In genomic region chr14:101847520-101847919, GRCm38 (mm10) we compare ENCODE assay signal across 17 mouse cellular contexts.
DNase-seq lines count a peak whose midpoint lies in the region; ATAC-seq and TF ChIP-seq lines count a peak whose summit lies in the region.
"Had no signal": no experiment of that assay in that cellular context is flagged by ENCODE, and none has a peak within 500 bp of the region (broad histone marks: within the 10 kb centered on the region; RNA-seq: fewer than 3 reads in every experiment).

No protein-coding gene starts in this region.

- peak overlapping the region; percentile 10; the same call in 1 of the 2 replicates for H3K4me2 ChIP-seq in heart, embryonic 16.5 days (ENCODE audit: low read depth, low read length)
- H3K4me2 ChIP-seq in intestine, embryonic 16.5 days (ENCODE audit: low read depth, low read length) = no peak overlapping the region
- H3K4me2 ChIP-seq in liver, postnatal 0 days (ENCODE audit: low read depth, low read length) = no peak overlapping the region
- H3K4me2 ChIP-seq in forebrain, embryonic 14.5 days (ENCODE audit: low read length) = no peak overlapping the region
- H3K4me2 ChIP-seq: forebrain, embryonic 13.5 days; kidney, embryonic 15.5 days; midbrain, embryonic 11.5 days had no signal

- 33% methylated on average over 7 of the region's 7 CpGs for WGBS in heart, embryonic 16.5 days
- 63% methylated on average over 7 of the region's 7 CpGs for WGBS in intestine, embryonic 16.5 days
- WGBS in liver, postnatal 0 days (ENCODE audit: insufficient replicate concordance) = 48% methylated on average over 7 of the region's 7 CpGs
- WGBS in forebrain, embryonic 14.5 days = 92% methylated on average over 7 of the region's 7 CpGs

- peak; percentile 59 for ATAC-seq in heart, embryonic 16.5 days (replicated peaks; ENCODE audit: extremely low read depth, insufficient read depth, low FRiP score)
- ATAC-seq in intestine, embryonic 16.5 days = peak; percentile 84
- ATAC-seq in liver, postnatal 0 days = peak; percentile 72
- no peak for ATAC-seq in forebrain, embryonic 14.5 days
- ATAC-seq: forebrain, embryonic 13.5 days; hindbrain, postnatal 0 days had no signal

- H3K9ac ChIP-seq in heart, embryonic 16.5 days (ENCODE audit: low read length) = no peak overlapping the region
- H3K9ac ChIP-seq in intestine, embryonic 16.5 days (ENCODE audit: low read depth, low read length) = no peak overlapping the region
- no peak overlapping the region for H3K9ac ChIP-seq in liver, postnatal 0 days (replicated peaks)
- no peak overlapping the region for H3K9ac ChIP-seq in forebrain, embryonic 14.5 days (ENCODE audit: low read length)
- H3K9ac ChIP-seq: forebrain, embryonic 13.5 days; kidney, embryonic 15.5 days had no signal

- no peak for TF ChIP-seq EP300 in liver, postnatal 0 days (IDR thresholded peaks at IDR 0.05; ENCODE audit: low read depth)

- peaks cover 36% of the 10 kb centered on the region for H3K4me1 ChIP-seq in heart, embryonic 16.5 days (ENCODE audit: control insufficient read depth, insufficient read depth, low read length)
- H3K4me1 ChIP-seq in intestine, embryonic 16.5 days (ENCODE audit: control insufficient read depth, insufficient read depth, low read length) = 0 out of 2 replicates have a peak, but pooled peaks cover 10% of the 10 kb centered on the region
- peaks cover 7% of the 10 kb centered on the region for H3K4me1 ChIP-seq in liver, postnatal 0 days (ENCODE audit: insufficient read depth)
- no peaks in the 10 kb centered on the region for H3K4me1 ChIP-seq in forebrain, embryonic 14.5 days (ENCODE audit: control insufficient read depth, insufficient read depth, low read length)
- H3K4me1 ChIP-seq: forebrain, embryonic 13.5 days had no signal

- intact Hi-C loops in heart, postnatal 10 days (cut with DNase I) = no loop called here

- no peaks in the 10 kb centered on the region for H3K27me3 ChIP-seq in heart, embryonic 16.5 days (ENCODE audit: control insufficient read depth, insufficient read depth, low read length)
- H3K27me3 ChIP-seq in intestine, embryonic 16.5 days (replicated peaks; ENCODE audit: control insufficient read depth, insufficient read depth, low read length) = no peaks in the 10 kb centered on the region
- no peaks in the 10 kb centered on the region for H3K27me3 ChIP-seq in liver, postnatal 0 days (ENCODE audit: insufficient read depth, low read length)
- no peaks in the 10 kb centered on the region for H3K27me3 ChIP-seq in forebrain, embryonic 14.5 days (replicated peaks; ENCODE audit: control insufficient read depth, insufficient read depth, low read length)
- H3K27me3 ChIP-seq: forebrain, embryonic 13.5 days; kidney, embryonic 15.5 days had no signal

- no peak overlapping the region for H3K4me3 ChIP-seq in heart, embryonic 16.5 days (ENCODE audit: low read length)
- H3K4me3 ChIP-seq in intestine, embryonic 16.5 days (ENCODE audit: low read length) = no peak overlapping the region
- no peak overlapping the region for H3K4me3 ChIP-seq in liver, postnatal 0 days (ENCODE audit: low read depth, low read length)
- H3K4me3 ChIP-seq in forebrain, embryonic 14.5 days (ENCODE audit: low read depth, low read length) = no peak overlapping the region
- H3K4me3 ChIP-seq: forebrain, embryonic 13.5 days; kidney, embryonic 15.5 days; layer of hippocampus, adult 2 months; left cerebral cortex, adult 2 months had no signal

- DNase-seq in heart, postnatal 10 days = no peak
- DNase-seq in liver, postnatal 0 days = no peak
- DNase-seq in embryo, embryonic 9.5 days (ENCODE audit: extremely low spot score) = no peak
- no peak for DNase-seq in forebrain, embryonic 14.5 days (ENCODE audit: low spot score)
- no peak for DNase-seq in ovary, postnatal 36 days (ENCODE audit: low spot score)
- DNase-seq: adrenal gland, adult 8-10 months; cerebellum, adult 18-20 months; lung, postnatal 14 days had no signal

- peaks cover 5% of the 10 kb centered on the region; the same call in 1 of the 2 replicates for H3K36me3 ChIP-seq in heart, embryonic 16.5 days (ENCODE audit: control insufficient read depth, insufficient read depth)
- H3K36me3 ChIP-seq in intestine, embryonic 16.5 days (ENCODE audit: control insufficient read depth, insufficient read depth, low read length) = no peaks in the 10 kb centered on the region
- H3K36me3 ChIP-seq in liver, postnatal 0 days (replicated peaks; ENCODE audit: insufficient read depth, low read length) = no peaks in the 10 kb centered on the region
- no peaks in the 10 kb centered on the region for H3K36me3 ChIP-seq in forebrain, embryonic 14.5 days (ENCODE audit: control insufficient read depth, insufficient read depth, low read length)
- H3K36me3 ChIP-seq: G1E; kidney, embryonic 15.5 days had no signal

- peak overlapping the region; percentile 52; the same call in 1 of the 2 replicates for H3K27ac ChIP-seq in heart, embryonic 16.5 days (ENCODE audit: low read length)
- no peak overlapping the region for H3K27ac ChIP-seq in intestine, embryonic 16.5 days (ENCODE audit: low read length)
- no peak overlapping the region for H3K27ac ChIP-seq in liver, postnatal 0 days (ENCODE audit: low read depth)
- no peak overlapping the region for H3K27ac ChIP-seq in forebrain, embryonic 14.5 days (ENCODE audit: low read depth, low read length)
- H3K27ac ChIP-seq: forebrain, embryonic 13.5 days; hindbrain, postnatal 0 days; kidney, embryonic 15.5 days; layer of hippocampus, adult 2 months; left cerebral cortex, adult 2 months had no signal

- no peaks in the 10 kb centered on the region for H3K9me3 ChIP-seq in heart, embryonic 16.5 days (replicated peaks; ENCODE audit: control insufficient read depth, low read length)
- H3K9me3 ChIP-seq in intestine, embryonic 16.5 days (ENCODE audit: control insufficient read depth, low read length) = no peaks in the 10 kb centered on the region
- no peaks in the 10 kb centered on the region for H3K9me3 ChIP-seq in liver, postnatal 0 days (ENCODE audit: low read length)
- H3K9me3 ChIP-seq in forebrain, embryonic 14.5 days (replicated peaks; ENCODE audit: control insufficient read depth, low read length) = no peaks in the 10 kb centered on the region
- H3K9me3 ChIP-seq: forebrain, embryonic 13.5 days; kidney, embryonic 15.5 days had no signal

- no peak for TF ChIP-seq CTCF in liver, postnatal 0 days (IDR thresholded peaks at IDR 0.05; ENCODE audit: low read depth)
